Mouse (Mus musculus) ES-E14 (cell line): ENCODE results near the gene Gclm.
"Not testable (repeated sequence)": the region's sequence is repeated elsewhere in the genome, so short reads cannot be mapped to it uniquely, and the experiment has no call there.

Source experiments
- CHD2 ChIP-seq: IDR thresholded peaks from 2 replicates; pipeline ENCODE4 v1.6.1; 2014; ENCODE audit warnings: mild to moderate bottlenecking, low read depth, low read length, inconsistent platforms
- HCFC1 ChIP-seq: IDR thresholded peaks from 2 replicates; pipeline ENCODE4 v1.6.1; 2012; ENCODE audit warnings: low read length, inconsistent platforms, borderline replicate concordance; ENCODE audit not compliant: insufficient read depth
- MAFK ChIP-seq: IDR thresholded peaks from 2 replicates; pipeline ENCODE4 v1.6.1; 2014; ENCODE audit warnings: mild to moderate bottlenecking, low read depth, low read length, inconsistent platforms; ENCODE audit not compliant: insufficient read depth
- ZC3H11A ChIP-seq: IDR thresholded peaks from 2 replicates; pipeline ENCODE4 v1.6.1; 2012; ENCODE audit warnings: low read depth, mild to moderate bottlenecking, inconsistent platforms, low read length, borderline replicate concordance
- ZNF384 ChIP-seq: IDR thresholded peaks from 2 replicates; pipeline ENCODE4 v1.6.1; 2012; ENCODE audit warnings: low read depth, low read length, inconsistent platforms

DNA sequence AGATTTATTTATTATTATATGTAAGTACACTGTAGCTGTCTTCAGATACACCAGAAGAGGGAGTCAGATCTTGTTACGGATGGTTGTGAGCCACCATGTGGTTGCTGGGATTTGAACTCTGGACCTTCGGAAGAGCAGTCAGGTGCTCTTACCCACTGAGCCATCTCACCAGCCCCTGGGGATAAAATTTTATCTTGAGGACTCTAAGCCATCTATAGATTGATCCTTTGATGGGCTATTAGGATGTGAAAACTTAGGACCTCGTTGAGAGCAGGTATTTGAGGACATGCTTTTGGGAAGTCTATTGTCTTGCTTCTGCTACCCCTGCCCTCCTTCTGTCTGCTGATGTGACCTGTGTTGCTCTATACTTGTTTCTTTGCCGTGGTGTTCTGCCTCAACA is 44.0 kb downstream of the Gclm start:
- not testable (repeated sequence) for TF ChIP-seq HCFC1, ZNF384, ZC3H11A, MAFK, CHD2
